Mouse (Mus musculus) bone marrow, adult 2 months (tissue): Measurements from ENCODE around the gene Rgs10. TPM values are rescaled to one million over a fixed set of nuclear protein-coding genes. Genes with fewer than 3 reads are reported as not detected.
A peak's percentile ranks its signal among the peaks of the same experiment; 100 is the strongest.

Experiments
- H3K27ac ChIP-seq: fragments of 200-500 bp; 2 replicates; pipeline ENCODE4 v1.5.1; 2012; ENCODE audit warnings: low read depth, mild to moderate bottlenecking, control low read depth, inconsistent platforms, low read length; ENCODE audit not compliant: control insufficient read depth, poor library complexity, insufficient read depth
- H3K4me1 ChIP-seq: fragments of 200-500 bp; 2 replicates; pipeline ENCODE4 v1.6.1; 2011; ENCODE audit warnings: low read length; ENCODE audit not compliant: control insufficient read depth, insufficient read depth
- H3K4me3 ChIP-seq: fragments of 200-500 bp; replicated peaks from 2 replicates; pipeline ENCODE3; 2011; ENCODE audit warnings: mild to moderate bottlenecking, low read depth, low read length, control low read depth; ENCODE audit not compliant: control insufficient read depth
- CTCF ChIP-seq: fragments of 200-500 bp; IDR thresholded peaks from 2 replicates; pipeline ENCODE4 v1.5.1; 2011; ENCODE audit warnings: low read length, control low read depth; ENCODE audit not compliant: control insufficient read depth, insufficient read depth
- POLR2A ChIP-seq: fragments of 200-500 bp; IDR thresholded peaks from 2 replicates; pipeline ENCODE4 v1.6.1; 2011; ENCODE audit warnings: low read depth, mild to moderate bottlenecking, control low read depth, low read length, borderline replicate concordance; ENCODE audit not compliant: control insufficient read depth
- WGBS: fragments of 180-500 bp; shearing (Covaris S2); methylation state at CpG from one replicate; pipeline ENCODE4 v1.1.7; 2018; 5-methylcytosine and 5-hydroxymethylcytosine counted together
- polyA plus RNA-seq: library from polyadenylated mRNA; stranded (reverse); fragments of >200 nt; gene quantifications from 2 replicates; pipeline ENCODE4 v1.2.4, GENCODE M21; 2011; ENCODE audit warnings: low replicate concordance; ENCODE audit not compliant: missing spikeins, insufficient read depth, insufficient read length

The Rgs10 gene
- polyA plus RNA-seq, 1 experiment: 118 TPM

- peaks cover 3% of the 10 kb centered on the region; the same call in 1 of the 2 replicates for H3K4me1 ChIP-seq
- H3K27ac ChIP-seq: no peak overlapping the region
These were observed 44.4 kb downstream of the Rgs10 start for GRCm38 (mm10) chr7:128374156-128374555.

GRCm38 (mm10) chr7:128373751-128374150 lies 44.8 kb downstream of the Rgs10 start:
- H3K27ac ChIP-seq: no peak overlapping the region
- TF ChIP-seq CTCF: no peak
- TF ChIP-seq POLR2A: no peak
- H3K4me1 ChIP-seq: peaks cover 3% of the 10 kb centered on the region; the same call in 1 of the 2 replicates
- 56% methylated on average over 8 of the region's 8 CpGs for WGBS
- no peak overlapping the region for H3K4me3 ChIP-seq

More at GRCm38 (mm10) chr7:128374156-128374555, 44.4 kb downstream of the Rgs10 start:
- no peak for TF ChIP-seq POLR2A
- no peak for TF ChIP-seq CTCF
- 83% methylated on average over 11 of the region's 11 CpGs for WGBS
- no peak overlapping the region for H3K4me3 ChIP-seq

- peaks cover 3% of the 10 kb centered on the region; the same call in 1 of the 2 replicates for H3K4me1 ChIP-seq
- H3K4me3 ChIP-seq: no peak overlapping the region
- TF ChIP-seq CTCF (peak; percentile 67), POLR2A (no peak)
- WGBS: 47% methylated on average over 3 of the region's 3 CpGs
- no peak overlapping the region for H3K27ac ChIP-seq
These were observed 46.2 kb downstream of the Rgs10 start for GRCm38 (mm10) chr7:128372331-128372730.

- TF ChIP-seq CTCF: no peak
- no peak for TF ChIP-seq POLR2A
- Histone ChIP-seq H3K27ac (no peak overlapping the region), H3K4me1 (no peaks in the 10 kb centered on the region; the same call in 1 of the 2 replicates), H3K4me3 (no peak overlapping the region)
- 74% methylated on average over 12 of the region's 12 CpGs for WGBS
These were observed 49.2 kb downstream of the Rgs10 start for GRCm38 (mm10) chr7:128369366-128369765.

GRCm38 (mm10) chr7:128368828-128369227 lies 49.7 kb downstream of the Rgs10 start:
- no peaks in the 10 kb centered on the region for H3K4me1 ChIP-seq
- 56% methylated on average over 6 of the region's 6 CpGs for WGBS
- no peak overlapping the region for H3K27ac ChIP-seq
- TF ChIP-seq POLR2A (no peak), CTCF (no peak)
- H3K4me3 ChIP-seq: no peak overlapping the region

- Histone ChIP-seq H3K27ac (no peak overlapping the region), H3K4me1 (no peaks in the 10 kb centered on the region), H3K4me3 (no peak overlapping the region)
- WGBS: 74% methylated on average over 11 of the region's 11 CpGs
- TF ChIP-seq CTCF (no peak), POLR2A (no peak)
These were observed 51.9 kb downstream of the Rgs10 start for GRCm38 (mm10) chr7:128366654-128367053.

GRCm38 (mm10) chr7:128365096-128365715 lies 53.4 kb downstream of the Rgs10 start:
- Histone ChIP-seq H3K4me1 (no peaks in the 10 kb centered on the region), H3K27ac (no peak overlapping the region), H3K4me3 (no peak overlapping the region)
- WGBS: 55% methylated on average over 4 of the region's 4 CpGs
- TF ChIP-seq CTCF (no peak), POLR2A (no peak)

- Histone ChIP-seq H3K27ac (no peak overlapping the region), H3K4me3 (no peak overlapping the region), H3K4me1 (no peaks in the 10 kb centered on the region)
- TF ChIP-seq POLR2A: no peak
- 74% methylated on average over 11 of the region's 11 CpGs for WGBS
These were observed 54.0 kb downstream of the Rgs10 start for GRCm38 (mm10) chr7:128364526-128364925.

- H3K27ac ChIP-seq: no peak overlapping the region
- 80% methylated on average over 10 of the region's 10 CpGs for WGBS
- no peak overlapping the region for H3K4me3 ChIP-seq
- no peaks in the 10 kb centered on the region for H3K4me1 ChIP-seq
- TF ChIP-seq CTCF (no peak), POLR2A (no peak)
These were observed 54.8 kb downstream of the Rgs10 start for GRCm38 (mm10) chr7:128363806-128364205.
